Mouse (Mus musculus) left cerebral cortex, adult 8-10 months (tissue): ENCODE data around the gene Hapln4. TPM values are rescaled to one million over a fixed set of nuclear protein-coding genes. Genes with fewer than 3 reads are reported as not detected.

ENCODE experiments used
- DNase-seq, 2 experiments: peaks; one replicate each; pipeline ENCODE4 v3.0.0; 2022; ENCODE audit warnings: low spot score in 2 of 2
- total RNA-seq, 4 experiments: library from RNA; stranded (reverse); gene quantifications; 2 replicates each; pipeline ENCODE4 v1.2.4; 2022

Hapln4 gene
- total RNA-seq, 4 experiments from 2014 or later, result 97.1 to 113 (median 101) TPM

DNA sequence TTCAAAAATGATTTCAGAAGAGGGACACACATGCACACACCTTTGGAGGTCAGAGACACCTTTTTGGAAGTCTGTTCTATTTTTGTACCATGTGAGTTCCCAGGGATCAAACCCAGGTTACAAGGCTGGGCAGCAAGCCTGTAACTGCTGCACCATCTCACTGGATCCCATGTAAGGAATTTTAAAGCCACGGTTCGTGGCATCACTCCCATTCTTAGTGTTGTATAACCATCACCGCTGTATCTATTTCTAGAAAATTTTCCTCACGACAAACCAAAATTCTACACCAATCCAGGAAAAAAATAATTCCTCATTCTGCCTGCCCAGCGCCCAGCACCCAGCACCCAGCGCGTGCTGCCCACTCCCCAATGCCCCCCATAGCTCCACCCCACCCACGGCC, 16.0 kb downstream of the Hapln4 start:
- DNase-seq, result peak in 1 of 2 experiments; percentile 69

DNA sequence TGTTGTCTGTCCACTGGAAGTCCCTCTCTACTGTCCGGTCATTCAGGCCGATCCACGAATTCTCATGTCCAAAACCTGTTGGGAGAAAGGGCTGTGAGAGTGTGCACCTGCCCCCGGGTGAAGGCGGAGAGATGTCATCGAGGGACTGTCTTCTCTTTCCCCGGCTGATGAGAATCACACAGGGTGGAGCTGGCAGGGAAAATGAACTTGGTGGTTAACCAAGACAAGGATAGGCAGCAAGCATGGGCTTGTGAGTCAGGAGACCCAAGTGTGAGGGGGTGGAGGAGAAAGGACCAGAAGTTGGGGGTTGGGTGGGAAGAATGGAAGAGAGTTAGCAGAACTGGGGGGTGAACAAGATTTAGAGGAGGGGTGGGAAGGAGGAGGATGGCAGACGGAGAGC, 17.0 kb downstream of the Hapln4 start:
- peak in 1 of 2 experiments; percentile 64 for DNase-seq

DNA sequence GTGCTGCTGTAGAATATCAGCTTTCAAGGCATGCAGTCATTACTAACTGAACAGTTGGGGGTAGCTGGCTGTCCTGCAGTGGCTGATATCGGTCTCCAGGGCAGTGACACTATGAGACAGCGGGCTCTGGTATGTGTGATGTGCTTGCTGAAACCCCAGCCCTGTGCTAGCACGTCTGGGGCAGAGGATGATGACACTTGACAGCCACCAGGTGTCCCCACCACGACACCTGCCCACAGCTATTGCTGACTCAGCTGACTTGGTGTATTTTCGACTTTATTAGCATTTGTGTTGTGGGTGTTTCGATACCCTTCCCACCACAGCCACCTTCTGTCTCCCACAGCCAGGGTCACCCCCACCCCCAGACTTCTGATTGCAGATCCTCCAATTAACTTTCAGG, 21.2 kb downstream of the Hapln4 start:
- no peak for DNase-seq

DNA sequence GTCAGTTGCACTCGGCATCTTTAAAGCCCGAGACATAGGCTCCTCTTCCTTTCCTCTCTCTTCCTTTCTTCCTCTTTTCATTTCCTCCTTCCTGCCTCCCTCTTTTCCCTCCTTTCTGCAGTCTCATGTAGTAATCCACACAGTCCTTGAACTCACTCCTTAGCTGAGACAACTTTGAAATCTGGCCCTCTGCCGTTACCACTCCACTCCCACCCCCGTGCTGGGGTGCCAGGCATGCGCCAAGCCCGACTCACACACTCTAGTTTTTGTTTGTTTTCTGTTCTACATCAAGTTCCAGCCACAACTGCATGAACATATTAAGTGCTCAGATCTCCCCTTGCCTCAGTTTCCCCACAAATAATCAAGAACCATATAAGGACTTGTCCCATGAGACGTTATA, 21.7 kb downstream of the Hapln4 start:
- DNase-seq, result no peak

DNA sequence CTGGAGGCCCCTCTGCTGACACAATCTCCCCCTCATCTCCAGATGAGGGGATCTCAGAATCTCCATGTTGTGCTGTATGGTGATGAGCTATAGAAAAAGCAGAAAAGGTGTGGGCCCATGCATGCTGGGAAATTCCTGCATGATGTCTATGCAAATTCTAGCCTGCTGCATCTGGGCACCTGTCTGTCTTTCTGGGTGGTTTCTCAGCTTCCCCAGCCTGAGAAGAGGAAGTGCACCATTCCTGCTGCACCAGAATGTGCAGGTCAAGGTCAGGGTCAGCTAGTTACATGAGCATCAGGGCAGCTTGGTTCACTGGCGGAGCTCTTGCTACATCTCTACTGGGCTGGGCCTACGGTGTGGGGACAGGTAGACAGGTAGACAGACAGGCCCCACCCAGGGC, 27.2 kb downstream of the Hapln4 start:
- DNase-seq, result no peak

DNA sequence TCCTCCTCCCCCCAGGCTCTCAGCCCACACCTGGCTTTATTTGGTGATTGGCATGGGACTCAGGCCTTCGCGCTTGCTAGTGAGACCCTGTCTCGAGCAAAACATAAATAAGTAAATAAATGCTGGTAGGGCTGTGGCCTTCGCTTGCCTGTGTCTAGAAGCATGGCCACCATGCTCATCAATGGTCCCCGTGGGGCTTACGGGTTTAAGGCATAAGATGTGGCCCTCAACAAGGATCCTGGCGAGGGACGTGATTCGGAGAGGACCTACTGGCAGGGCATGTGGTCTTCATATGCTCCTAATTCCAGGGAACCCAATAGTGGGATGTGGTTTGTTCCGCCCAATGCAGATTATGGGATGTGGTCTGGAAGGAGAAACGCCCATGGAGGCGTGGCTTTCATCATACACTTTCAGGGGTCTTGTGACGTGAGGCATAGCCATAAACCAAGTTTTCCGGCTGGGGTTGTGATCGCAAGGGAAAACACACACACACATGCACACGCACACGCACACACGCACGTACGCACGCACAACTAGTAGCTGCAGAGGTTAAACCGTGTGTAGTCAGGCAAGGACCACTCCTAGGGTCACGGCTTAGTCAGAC, 28.0 kb downstream of the Hapln4 start:
- no peak for DNase-seq

DNA sequence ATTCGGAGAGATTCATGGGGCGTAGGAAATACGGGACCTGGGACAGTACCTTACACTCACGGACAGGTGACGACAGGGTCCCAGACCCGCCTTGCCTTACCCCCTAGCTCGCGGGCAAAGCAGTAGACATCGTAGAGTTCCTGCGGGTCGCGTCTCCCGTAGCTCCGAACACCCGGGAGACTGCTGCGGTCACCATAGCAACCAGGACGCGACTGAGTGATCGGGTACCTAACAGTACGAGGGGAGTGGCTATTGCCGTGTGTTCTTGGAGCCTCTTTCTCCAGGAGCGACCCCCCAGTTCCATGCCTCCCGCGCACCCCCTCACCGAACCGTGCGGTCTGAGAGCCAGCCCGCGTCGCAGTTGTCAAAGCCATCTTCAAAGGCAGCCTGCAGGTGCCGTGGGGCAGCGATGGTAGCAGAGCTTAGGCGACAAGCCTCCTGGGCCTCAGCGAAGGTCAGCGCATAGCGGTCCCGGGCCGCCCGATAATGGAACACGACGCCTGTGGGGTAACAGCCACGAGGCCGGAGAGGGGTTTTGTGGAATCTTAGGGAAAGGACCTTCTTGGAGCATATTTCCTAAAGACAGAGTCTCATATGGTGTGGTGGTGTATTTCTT, 29.3 kb downstream of the Hapln4 start:
- DNase-seq, result no peak

DNA sequence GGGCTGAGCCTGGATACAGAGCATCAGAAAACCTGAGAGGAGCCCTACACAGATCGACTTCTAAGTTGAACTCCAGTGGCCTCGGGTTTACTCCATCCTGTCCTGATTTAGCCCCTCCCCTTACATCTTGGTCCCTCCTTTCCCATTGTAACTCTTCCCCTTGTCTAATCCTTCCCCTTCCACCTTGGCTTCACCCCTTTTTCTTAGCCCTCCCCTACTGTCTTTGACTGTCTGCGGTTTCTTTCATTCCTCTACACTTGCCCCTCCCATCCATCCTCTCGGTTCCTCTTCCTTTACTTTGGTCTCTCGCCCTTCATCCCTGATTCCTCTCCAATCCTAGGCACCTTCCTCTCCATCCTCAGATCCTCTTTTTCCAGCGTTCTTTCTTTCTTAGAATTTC, 31.2 kb downstream of the Hapln4 start:
- DNase-seq, result no peak

DNA sequence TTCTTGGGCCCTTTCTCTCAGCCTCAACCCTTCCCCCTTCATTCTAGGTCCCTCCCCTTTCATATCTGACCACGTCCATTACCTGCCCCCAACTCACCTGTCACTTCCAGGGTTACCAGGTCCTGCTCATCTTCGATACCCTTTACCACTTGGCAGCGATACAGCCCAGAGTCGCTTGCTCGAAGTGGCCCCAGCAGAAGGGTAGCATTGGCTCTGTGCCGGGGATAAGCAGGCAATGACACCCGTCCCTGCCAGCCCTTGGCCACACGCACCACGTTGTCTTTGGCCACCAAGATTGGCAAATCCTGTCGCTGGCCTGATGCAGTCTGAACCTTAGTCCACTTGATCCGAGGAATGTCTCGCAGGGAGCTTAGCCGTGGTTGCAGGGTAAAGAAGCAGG, 31.6 kb downstream of the Hapln4 start:
- DNase-seq, result no peak

DNA sequence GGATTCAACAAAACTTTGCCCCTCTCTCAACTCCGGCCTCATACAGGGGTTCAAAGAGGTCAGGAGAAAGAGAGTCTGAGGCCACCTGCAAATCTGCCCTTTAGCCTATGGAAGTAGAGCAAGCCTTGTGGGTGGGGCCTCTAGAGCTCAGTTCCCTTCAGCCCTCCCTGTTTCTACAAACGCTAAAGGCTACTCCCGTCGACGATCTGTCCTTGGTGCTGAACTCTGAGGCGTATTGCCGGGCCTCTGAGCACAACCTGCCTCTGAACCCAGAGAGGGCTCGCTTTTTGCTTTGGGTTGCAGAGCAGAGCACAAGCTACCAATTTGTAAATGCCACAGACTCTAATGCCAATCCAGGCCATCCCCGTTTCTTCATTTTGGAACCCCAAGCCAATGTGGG, 34.4 kb downstream of the Hapln4 start:
- DNase-seq, result no peak

DNA sequence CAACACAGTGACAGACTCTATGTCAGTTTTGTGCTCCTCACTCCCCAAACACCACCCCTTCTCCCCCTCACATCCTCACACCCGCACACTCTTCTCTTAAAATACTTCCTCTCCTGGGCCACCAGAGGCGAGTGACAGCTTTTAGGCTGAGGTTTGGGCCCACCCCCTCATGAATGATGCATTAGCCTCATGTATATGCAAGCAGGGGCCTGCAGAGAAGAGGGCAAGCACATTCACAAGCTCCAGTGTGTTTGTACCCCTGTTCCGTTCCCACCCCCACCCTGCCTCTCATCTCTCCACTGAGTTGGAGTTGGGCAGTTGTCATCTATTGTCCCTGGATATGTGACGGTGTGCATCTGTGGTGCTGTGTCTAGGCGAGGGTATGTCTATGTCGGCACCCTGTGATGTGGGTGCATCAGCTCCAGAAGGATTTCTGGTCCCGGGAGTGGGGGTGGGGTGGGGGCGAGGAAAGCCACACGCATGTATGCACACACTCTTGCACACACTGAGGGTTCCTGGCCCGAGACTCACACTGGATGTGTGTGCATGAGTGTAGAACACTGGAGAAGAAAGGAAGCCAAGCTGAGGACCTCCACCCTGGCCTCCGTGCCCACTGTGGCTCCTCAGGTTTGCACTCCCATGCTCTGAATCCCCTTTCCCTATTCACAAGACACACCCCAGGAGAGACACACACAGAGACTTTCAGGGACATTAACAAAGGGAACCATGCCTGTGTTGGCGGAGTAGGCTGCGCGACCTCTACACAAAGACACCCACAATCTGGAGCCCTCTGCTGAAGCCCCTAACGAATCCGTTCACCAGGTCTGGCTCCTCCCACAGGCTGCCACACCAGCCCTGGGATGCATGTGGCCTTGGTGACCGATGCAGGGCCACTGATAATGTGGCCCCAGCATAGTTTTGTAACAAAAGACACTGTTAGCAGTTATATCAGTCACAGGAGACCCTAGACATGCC, 35.8 kb downstream of the Hapln4 start:
- peak in 1 of 2 experiments; percentile 85 for DNase-seq

DNA sequence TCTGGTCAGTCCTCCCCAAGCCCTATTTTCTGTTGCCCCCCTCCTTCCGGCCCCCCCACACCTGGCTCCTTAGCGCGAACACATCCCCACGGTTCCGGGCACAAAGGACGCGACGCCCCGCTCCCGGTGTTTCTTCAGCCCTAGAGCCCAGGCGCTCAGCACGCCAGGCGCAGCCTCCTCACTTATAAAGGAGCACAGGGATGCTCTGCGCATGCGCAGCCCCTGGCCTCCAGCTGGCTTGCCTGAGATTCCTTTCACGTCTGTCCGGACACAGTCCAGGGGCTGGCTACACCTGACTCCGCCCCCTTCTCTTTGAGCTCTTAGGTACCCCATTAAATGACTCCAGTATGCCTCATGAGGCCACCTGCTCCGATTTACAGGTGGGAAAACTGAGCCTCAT, 37.4 kb downstream of the Hapln4 start, which contains the start of gene Ncan:
Gene Ncan (minus strand): TSS at position 207 of the 400 bp plus-strand sequence.
- peak; percentile 89 to 91 for DNase-seq

DNA sequence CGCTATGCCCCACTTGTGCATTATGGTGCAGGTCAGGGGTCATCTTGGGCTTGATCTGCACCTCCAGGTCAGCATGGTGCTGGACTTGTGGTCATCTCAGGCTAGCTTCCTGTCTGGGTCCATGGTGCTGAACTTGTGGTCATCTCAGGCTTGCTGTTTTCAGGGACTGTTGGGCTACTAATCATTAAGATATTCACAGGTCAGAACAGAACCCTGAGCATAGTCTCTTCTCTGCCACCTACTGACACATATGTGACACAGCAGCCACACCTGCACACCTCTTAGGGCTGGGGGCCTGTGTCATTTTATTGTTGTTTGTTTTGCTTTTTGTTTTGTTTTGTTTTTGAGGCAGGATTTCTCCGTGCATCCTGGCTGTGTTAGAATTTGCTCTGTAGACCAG, 39.6 kb downstream of the Hapln4 start:
- DNase-seq, result no peak

DNA sequence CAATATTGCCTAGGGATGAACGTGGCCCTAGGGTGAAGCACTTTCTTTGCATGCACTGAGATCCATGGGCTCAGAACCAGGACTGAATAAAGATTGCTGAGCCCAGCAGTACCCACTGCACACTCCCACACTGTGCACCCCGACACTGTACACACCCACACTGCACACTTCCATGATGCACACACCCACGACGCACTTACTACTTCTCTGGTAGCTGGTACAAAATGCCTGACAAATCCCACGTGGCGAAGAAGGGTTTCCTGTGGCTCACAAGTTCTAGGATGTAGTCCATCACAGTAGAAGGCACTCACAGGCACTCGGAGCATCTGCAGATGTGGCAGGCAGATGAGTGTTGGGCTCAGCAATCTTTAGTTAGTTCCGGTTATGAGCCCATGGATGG, 41.7 kb downstream of the Hapln4 start:
- peak in 1 of 2 experiments; percentile 56 for DNase-seq

DNA sequence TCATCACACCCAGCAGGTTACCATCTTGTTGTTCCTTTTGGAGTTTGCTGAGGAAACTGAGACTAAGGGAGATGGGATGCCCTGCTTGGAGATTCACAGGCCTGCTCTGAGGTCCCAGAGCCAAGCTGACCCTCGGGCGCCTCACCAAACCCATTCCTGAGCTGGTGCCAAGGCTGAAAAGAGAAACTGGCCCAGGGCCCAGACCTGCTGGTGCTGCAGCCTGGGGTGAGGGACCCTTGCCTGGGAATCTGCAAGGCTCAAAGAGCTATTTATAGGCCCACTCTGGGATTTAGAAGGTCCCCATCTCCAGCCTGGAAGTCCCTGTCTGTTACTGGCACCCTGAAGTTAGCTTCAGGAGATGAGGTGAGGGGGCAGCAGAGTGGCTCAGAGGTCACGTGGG, 45.2 kb downstream of the Hapln4 start:
- DNase-seq, result no peak

DNA sequence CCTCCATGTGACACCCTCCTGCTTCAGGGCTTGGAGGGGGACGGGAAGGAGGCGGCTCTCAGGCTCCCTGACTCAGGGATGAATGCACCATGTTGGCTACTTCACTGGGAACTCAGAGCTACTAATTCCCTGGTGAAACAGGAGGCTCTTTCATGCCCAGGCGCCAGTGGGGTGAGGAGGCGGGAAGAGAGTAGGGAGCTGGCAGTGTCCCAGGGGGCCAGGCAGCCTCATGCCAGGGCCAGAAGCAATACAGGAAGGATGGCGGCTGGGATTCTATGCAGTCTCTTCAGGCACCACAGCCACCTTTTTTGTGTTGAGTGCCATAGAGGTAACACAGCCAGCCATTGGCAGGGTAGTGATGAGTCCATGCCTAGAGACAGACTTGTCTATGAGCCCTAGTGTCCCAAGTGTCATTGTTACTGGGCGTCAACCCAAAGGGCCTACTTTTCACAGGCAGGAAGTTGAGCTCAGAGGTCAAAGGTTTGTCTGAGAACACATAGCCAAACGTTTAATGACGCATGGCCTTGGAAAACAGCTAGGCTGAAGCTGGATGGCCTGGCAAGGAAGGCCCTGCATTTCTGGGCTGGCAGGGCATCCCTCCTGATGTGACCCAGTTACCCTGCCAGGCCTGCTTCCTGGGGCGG, 46.2 kb downstream of the Hapln4 start:
- peak in 1 of 2 experiments; percentile 87 for DNase-seq

DNA sequence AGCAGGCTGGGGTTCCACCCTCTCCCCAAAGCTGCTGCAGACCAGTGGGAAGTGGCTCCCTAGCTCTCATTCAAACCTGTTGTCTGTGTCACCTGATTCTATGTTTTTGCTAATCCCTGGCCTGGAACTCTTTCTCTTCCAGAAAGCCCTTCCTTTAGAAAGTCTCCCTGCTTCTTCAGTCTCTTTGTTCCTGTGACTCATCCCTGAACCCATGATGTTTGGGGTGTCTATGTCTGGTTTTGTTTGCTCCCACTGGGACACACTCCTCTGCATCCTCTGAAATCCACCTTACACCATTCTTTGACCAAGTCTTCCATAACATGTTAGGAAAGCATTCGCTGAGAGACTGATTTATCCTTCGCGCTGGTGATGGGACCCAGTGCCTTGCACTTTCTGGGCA, 46.8 kb downstream of the Hapln4 start:
- no peak for DNase-seq

DNA sequence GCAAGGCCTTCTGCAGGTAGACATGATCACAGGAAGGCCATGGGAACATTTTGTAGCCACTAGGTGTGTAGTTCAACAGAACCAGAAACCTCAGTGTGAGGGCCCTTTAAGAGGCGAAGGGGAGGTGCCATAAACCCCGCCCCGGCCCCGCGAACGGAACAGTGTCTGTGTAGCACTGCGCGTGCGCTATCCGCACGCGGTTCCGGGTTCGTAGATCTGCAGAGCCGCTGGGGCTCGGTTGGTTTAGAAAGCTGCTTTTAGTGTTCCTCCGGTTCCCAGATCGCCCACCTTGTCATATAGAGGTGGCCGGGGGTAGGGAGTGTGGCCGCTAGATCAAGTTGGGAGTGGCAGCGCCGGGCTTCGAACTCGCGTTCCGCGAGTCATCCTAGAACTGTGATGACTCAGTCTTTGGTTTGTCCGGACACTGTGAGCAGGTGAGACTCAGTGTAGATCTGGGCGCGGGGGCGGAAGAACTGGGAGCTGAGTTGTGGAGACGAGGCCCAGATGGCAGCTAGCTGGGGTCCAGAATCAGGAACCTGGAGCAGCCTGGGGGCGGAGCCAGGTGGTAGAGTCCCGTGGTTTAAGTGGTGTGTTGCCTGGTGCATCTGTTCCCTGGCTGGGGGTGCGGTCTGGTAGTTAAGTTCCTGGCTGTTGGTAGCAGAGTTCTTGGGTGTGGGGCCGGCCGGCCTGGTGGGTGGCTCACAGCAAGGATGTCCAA, 48.1 kb downstream of the Hapln4 start, which contains the start of gene Nr2c2ap:
Gene Nr2c2ap (plus strand): TSS at position 168 of the 718 bp plus-strand sequence.
- DNase-seq, result peak; percentile 65 to 79

DNA sequence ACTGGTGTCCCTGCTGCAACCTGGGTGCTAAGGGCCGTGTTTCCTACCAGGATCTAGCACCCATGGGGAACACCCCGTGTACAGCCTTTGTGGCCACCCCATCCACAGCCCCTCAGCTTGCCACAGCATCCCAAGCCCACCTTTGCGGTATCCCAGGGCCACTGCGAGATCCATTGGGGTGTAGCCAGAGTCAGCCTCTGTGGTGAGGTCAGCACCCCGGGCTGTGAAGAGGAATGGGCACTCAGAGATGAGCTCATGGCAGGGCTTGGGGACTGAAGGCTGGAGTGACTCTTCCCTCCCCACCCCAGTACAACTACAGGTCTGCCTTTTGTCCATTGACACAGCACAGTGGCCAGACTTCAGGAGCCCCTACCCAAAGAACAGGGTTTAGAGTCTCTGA, 50.8 kb downstream of the Hapln4 start:
- no peak for DNase-seq

DNA sequence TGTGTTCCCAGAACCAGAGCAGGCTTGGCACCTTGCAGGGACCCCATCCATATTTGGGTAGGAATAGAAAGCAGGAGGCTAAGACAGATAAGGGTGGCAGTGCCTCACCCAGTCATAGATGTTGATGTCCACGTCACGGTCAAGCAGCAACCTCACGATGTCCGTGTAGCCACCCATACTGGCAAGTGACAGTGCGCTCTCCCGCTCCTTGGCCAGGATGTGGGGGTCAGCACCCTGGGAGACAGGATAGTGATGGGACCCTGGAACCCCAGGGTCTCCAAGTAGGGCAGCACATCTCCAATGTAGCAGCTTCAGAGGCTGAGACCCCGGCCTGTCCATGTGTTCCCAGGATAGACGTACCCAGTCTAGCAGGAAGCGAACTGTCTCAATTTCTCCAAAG, 51.7 kb downstream of the Hapln4 start:
- no peak for DNase-seq

DNA sequence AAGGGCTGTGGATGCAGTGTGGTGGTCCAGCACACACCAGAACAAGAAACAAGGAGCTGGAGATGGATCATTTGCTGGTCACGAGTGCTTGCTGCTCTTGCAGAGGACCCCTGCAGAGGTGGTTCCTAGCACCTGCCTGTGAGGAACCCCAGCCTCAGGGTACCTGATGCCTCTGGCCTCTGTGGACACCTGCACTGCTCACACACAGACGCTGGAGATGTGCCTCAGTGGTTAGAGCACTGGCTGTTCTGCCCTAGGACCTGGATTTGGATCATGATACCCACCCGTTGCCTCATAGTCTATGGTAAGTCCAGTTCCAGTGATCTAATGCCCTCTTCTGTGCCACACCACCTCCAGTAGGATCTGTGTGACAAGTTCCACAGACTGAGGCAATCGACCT, 53.3 kb downstream of the Hapln4 start:
- no peak for DNase-seq
